Mouse (Mus musculus) gastrocnemius, adult 8-10 months (tissue): ENCODE data around the gene Kcnmb1. TPM values are rescaled to one million over a fixed set of nuclear protein-coding genes. Genes with fewer than 3 reads are reported as not detected.

Source experiments
- DNase-seq, 2 experiments: peaks; one replicate each; pipeline ENCODE4 v3.0.0; 2022; ENCODE audit warnings: low spot score in 2 of 2
- total RNA-seq, 4 experiments: library from RNA; stranded (reverse); gene quantifications; 2 replicates each; pipeline ENCODE4 v1.2.4; 2022

Gene Kcnmb1
- total RNA-seq, 4 experiments from 2014 or later, result 0.12 to 0.31 (median 0.15) TPM

- DNase-seq, result no peak
Measured at GRCm38 (mm10) chr11:34000416-34000815, 37.6 kb downstream of the Kcnmb1 start.

GRCm38 (mm10) chr11:34001938-34002592 is 39.3 kb downstream of the Kcnmb1 start:
- DNase-seq, result peak; percentile 22

GRCm38 (mm10) chr11:34002593-34002965 is 39.8 kb downstream of the Kcnmb1 start:
- DNase-seq, result no peak

GRCm38 (mm10) chr11:34007616-34008015 is 44.8 kb downstream of the Kcnmb1 start:
- DNase-seq, result no peak

DNA sequence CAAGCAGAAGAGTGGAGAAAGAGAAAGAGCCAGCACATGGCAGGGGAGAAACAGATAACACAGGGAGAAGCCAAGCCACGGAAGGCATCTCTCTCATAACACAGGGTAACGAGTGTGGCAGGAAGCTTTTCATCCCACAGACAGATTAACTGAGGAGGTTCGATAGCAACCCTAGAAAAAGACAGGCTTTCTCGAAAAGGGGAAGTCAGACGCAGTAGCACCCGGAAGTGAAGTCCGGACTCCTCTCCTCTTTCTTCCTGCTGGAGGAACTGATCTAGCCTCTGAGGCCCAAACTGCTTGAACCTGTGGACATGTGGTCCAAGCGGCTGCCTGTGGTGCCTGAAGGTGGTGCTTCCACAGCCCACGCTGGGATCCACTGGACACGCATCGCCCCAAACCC is 45.4 kb downstream of the Kcnmb1 start:
- DNase-seq, result no peak

- no peak for DNase-seq
Measured at GRCm38 (mm10) chr11:34008702-34009101, 45.9 kb downstream of the Kcnmb1 start.

DNA sequence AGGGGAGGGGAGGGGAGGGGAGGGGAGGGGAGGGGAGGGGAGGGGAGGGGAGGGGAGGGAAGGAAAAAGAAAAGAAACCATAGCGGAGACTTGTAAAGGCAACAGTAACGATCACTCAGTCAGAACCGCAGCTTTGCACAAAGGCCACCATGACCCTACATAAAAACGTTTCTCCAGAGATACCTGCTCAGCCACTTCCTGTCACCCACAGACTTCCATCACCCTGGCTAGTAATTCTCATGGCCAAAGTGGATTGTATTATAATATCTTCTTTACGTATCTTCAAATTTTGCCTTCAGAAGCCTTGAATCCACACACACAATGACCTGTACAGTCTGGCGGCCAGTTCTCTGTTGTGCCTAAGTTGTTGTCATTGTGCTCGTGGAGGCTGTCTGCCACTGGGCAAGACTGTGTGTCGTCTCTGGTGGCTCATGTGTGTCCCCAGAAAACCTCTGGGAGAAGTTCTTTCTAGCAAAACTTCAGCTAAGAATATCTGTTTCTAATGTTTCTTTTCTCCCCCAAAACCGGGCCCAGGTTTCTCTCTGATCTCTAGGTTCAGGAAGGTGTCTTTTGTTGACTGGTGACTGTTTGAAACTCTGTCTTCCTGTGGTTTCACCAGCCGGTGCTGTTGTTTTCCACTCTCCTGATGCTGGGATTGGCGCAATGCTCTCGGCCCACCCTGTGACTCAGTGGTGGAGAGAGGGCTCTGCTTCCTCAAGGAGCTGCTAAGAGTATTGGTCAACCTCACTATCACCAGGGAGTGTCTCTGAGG is 46.7 kb downstream of the Kcnmb1 start:
- no peak for DNase-seq

DNA sequence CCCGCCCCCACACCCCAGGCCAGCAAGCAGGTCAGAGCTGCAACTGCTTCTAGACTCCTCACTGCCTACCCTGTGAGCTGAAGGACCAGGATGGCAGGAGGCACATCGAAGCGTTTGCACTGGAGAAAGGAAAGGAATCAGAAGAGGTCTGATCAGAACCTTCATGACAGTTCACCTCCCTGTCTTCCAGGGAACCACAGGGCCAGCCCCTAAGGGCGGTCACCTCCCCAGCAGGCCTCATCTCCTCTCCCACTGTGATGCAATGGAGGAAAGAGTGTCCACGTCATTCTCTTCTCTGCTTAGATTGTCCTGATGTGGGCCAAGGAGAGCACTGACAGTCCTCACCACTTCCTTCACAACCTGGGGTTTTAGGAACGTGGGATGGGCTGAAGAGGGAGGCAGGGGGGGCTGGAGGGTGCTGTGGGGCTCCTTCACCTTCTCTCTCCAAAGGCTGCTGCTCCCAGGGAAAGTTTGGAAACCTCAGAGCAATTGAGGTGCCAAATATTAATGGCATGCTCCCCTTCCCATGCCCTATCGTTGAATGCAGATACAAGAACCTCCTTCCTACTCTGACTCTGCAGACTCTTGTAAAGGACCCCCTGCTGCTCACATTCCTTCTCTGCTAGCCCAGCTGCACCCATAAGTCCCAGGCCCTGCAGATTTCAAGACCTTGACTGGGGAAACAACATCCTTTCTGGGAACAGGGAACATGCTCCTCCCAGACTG is 47.5 kb downstream of the Kcnmb1 start:
- DNase-seq, result no peak

DNA sequence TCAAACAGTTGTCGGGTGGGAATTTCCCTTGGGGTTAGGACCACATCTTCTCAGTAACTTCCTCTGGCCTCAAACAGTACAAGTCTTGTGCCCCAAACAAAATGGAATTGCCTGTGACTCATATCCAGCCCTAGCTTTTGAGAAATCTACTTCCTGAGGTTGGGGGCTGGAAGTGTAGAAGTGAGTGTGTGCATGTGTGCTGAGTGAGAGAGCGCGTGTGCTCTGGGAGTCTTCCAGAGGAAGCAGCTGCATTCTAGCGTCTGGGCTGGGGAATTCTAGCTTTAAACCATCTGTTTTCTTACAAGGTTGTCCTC is 48.0 kb downstream of the Kcnmb1 start:
- no peak for DNase-seq

DNA sequence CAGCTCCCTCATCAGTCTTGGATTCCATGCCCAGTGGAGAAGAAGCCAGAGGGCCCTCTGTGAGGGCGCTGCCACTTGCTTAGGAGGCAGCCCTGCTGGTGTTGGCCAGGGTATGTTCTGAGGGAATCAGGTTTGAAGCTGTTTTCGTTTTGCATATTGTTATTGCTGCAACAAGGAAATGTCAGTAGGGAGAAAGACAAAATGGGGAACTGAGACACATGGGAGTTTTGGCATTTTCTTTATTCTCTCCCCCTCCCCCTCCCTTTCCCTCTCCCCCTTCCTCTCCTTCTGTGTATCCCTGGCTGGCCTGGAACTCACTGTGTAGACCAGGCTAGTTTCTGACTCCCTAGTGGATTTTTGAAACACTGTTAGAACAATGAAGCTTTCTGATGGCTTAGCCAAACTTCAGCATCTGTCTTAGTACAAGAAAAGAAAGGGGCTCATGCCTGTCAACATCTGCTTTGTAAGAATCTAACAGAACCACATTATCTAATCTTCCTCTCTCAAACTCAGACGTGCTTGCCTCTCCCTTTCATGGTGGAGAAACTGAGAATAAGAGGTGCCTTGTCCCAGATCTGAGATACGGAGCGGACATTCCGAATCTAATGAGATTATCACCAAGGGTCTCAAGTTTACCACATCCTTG is 49.3 kb downstream of the Kcnmb1 start:
- DNase-seq, result no peak

Other genes with a start within 250 kb of the Kcnmb1 start
- gene Kcnip1, start 30.1 kb downstream of the Kcnmb1 start, total RNA-seq, result not detected
- gene Lcp2, start 83.9 kb downstream of the Kcnmb1 start, total RNA-seq, result under 1 TPM; 0.19 to 0.62 (median 0.36) TPM
- gene 4930469K13Rik, start 135.5 kb downstream of the Kcnmb1 start, total RNA-seq, result not detected
- gene Foxi1, start 245.1 kb downstream of the Kcnmb1 start, total RNA-seq, result not detected